Mouse (Mus musculus): Measurements from ENCODE around the gene Rnf41. TPM values are rescaled to one million over a fixed set of nuclear protein-coding genes. Genes with fewer than 3 reads are reported as not detected.
A peak's percentile ranks its signal among the peaks of the same experiment; 100 is the strongest.

Rnf41 gene
- polyA plus RNA-seq, 1 experiment from 2014 or later: 35.2 TPM

GRCm38 (mm10) chr10:128441324-128442119, 30.1 kb downstream of the Rnf41 start:
- 86% methylated on average over 10 of the region's 10 CpGs for WGBS
- ATAC-seq (ENCODE audit: low read depth): no peak

GRCm38 (mm10) chr10:128442718-128443117, 31.3 kb downstream of the Rnf41 start:
- H3K4me1 ChIP-seq (ENCODE audit: control insufficient read depth, insufficient read depth, low read length): no peaks in the 10 kb centered on the region
- ATAC-seq (ENCODE audit: low read depth) (no peak), DNase-seq (ENCODE audit: low spot score) (peak; percentile 50)
- H3K4me3 ChIP-seq (ENCODE audit: low read depth, low read length): no peak overlapping the region
- H3K9ac ChIP-seq (ENCODE audit: low read depth, low read length): no peak overlapping the region
- no peak overlapping the region for H3K4me2 ChIP-seq (ENCODE audit: low read depth, low read length)
- WGBS: 75% methylated on average over 1 of the region's 1 CpGs
- H3K27ac ChIP-seq (replicated peaks; ENCODE audit: low read depth, low read length): no peak overlapping the region
- H3K27me3 ChIP-seq (replicated peaks; ENCODE audit: control insufficient read depth, insufficient read depth, low read length): no peaks in the 10 kb centered on the region
- peaks cover 45% of the 10 kb centered on the region for H3K36me3 ChIP-seq (ENCODE audit: control insufficient read depth, insufficient read depth, low read length)
- H3K9me3 ChIP-seq (ENCODE audit: control insufficient read depth, low read length): no peaks in the 10 kb centered on the region

More at GRCm38 (mm10) chr10:128441324-128442119, 30.1 kb downstream of the Rnf41 start:
- H3K27me3 ChIP-seq (replicated peaks; ENCODE audit: control insufficient read depth, insufficient read depth, low read length): no peaks in the 10 kb centered on the region
- no peak for DNase-seq (ENCODE audit: low spot score)
- peaks cover 57% of the 10 kb centered on the region for H3K36me3 ChIP-seq (ENCODE audit: control insufficient read depth, insufficient read depth, low read length)
- H3K4me2 ChIP-seq (ENCODE audit: low read depth, low read length): no peak overlapping the region
- no peaks in the 10 kb centered on the region for H3K9me3 ChIP-seq (ENCODE audit: control insufficient read depth, low read length)
- H3K9ac ChIP-seq (ENCODE audit: low read depth, low read length): no peak overlapping the region
- H3K27ac ChIP-seq (replicated peaks; ENCODE audit: low read depth, low read length): no peak overlapping the region
- H3K4me1 ChIP-seq (ENCODE audit: control insufficient read depth, insufficient read depth, low read length): no peaks in the 10 kb centered on the region
- no peak overlapping the region for H3K4me3 ChIP-seq (ENCODE audit: low read depth, low read length)

GRCm38 (mm10) chr10:128444354-128444753, 32.9 kb downstream of the Rnf41 start:
- DNase-seq (ENCODE audit: low spot score) (no peak), ATAC-seq (ENCODE audit: low read depth) (no peak)
- no peaks in the 10 kb centered on the region for H3K9me3 ChIP-seq (ENCODE audit: control insufficient read depth, low read length)
- H3K9ac ChIP-seq (ENCODE audit: low read depth, low read length): no peak overlapping the region
- H3K4me3 ChIP-seq (ENCODE audit: low read depth, low read length): no peak overlapping the region
- 61% methylated on average over 6 of the region's 6 CpGs for WGBS
- no peak overlapping the region for H3K27ac ChIP-seq (replicated peaks; ENCODE audit: low read depth, low read length)
- no peak overlapping the region for H3K4me2 ChIP-seq (ENCODE audit: low read depth, low read length)
- peaks cover 29% of the 10 kb centered on the region for H3K36me3 ChIP-seq (ENCODE audit: control insufficient read depth, insufficient read depth, low read length)
- no peaks in the 10 kb centered on the region for H3K4me1 ChIP-seq (ENCODE audit: control insufficient read depth, insufficient read depth, low read length)
- H3K27me3 ChIP-seq (replicated peaks; ENCODE audit: control insufficient read depth, insufficient read depth, low read length): no peaks in the 10 kb centered on the region

- no peak for ATAC-seq (ENCODE audit: low read depth)
- WGBS: 88% methylated on average over 4 of the region's 4 CpGs
- H3K27ac ChIP-seq (replicated peaks; ENCODE audit: low read depth, low read length): no peak overlapping the region
These were observed 34.0 kb downstream of the Rnf41 start for GRCm38 (mm10) chr10:128445407-128445806.

GRCm38 (mm10) chr10:128451014-128451413, 39.6 kb downstream of the Rnf41 start:
- H3K36me3 ChIP-seq (ENCODE audit: control insufficient read depth, insufficient read depth, low read length): no peaks in the 10 kb centered on the region
- no peaks in the 10 kb centered on the region for H3K4me1 ChIP-seq (ENCODE audit: control insufficient read depth, insufficient read depth, low read length)
- ATAC-seq (ENCODE audit: low read depth) (no peak), DNase-seq (ENCODE audit: low spot score) (no peak)
- H3K9ac ChIP-seq (ENCODE audit: low read depth, low read length): no peak overlapping the region
- H3K4me3 ChIP-seq (ENCODE audit: low read depth, low read length): no peak overlapping the region
- H3K27me3 ChIP-seq (replicated peaks; ENCODE audit: control insufficient read depth, insufficient read depth, low read length): no peaks in the 10 kb centered on the region
- 77% methylated on average over 6 of the region's 6 CpGs for WGBS
- no peak overlapping the region for H3K27ac ChIP-seq (replicated peaks; ENCODE audit: low read depth, low read length)
- H3K9me3 ChIP-seq (ENCODE audit: control insufficient read depth, low read length): no peaks in the 10 kb centered on the region
- H3K4me2 ChIP-seq (ENCODE audit: low read depth, low read length): no peak overlapping the region

More at GRCm38 (mm10) chr10:128445407-128445806, 34.0 kb downstream of the Rnf41 start:
- Histone ChIP-seq H3K4me1 (ENCODE audit: control insufficient read depth, insufficient read depth, low read length) (no peaks in the 10 kb centered on the region), H3K9me3 (ENCODE audit: control insufficient read depth, low read length) (no peaks in the 10 kb centered on the region), H3K36me3 (ENCODE audit: control insufficient read depth, insufficient read depth, low read length) (peaks cover 18% of the 10 kb centered on the region), H3K4me2 (ENCODE audit: low read depth, low read length) (no peak overlapping the region), H3K27me3 (replicated peaks; ENCODE audit: control insufficient read depth, insufficient read depth, low read length) (no peaks in the 10 kb centered on the region), H3K4me3 (ENCODE audit: low read depth, low read length) (no peak overlapping the region), H3K9ac (ENCODE audit: low read depth, low read length) (no peak overlapping the region)
- no peak for DNase-seq (ENCODE audit: low spot score)

GRCm38 (mm10) chr10:128454471-128454870, 43.0 kb downstream of the Rnf41 start:
- ATAC-seq (ENCODE audit: low read depth): no peak

GRCm38 (mm10) chr10:128455280-128455679, 43.8 kb downstream of the Rnf41 start:
- Histone ChIP-seq H3K27me3 (replicated peaks; ENCODE audit: control insufficient read depth, insufficient read depth, low read length) (no peaks in the 10 kb centered on the region), H3K4me2 (ENCODE audit: low read depth, low read length) (peak overlapping the region; percentile 42), H3K4me1 (ENCODE audit: control insufficient read depth, insufficient read depth, low read length) (peaks cover 2% of the 10 kb centered on the region; the same call in 1 of the 2 replicates), H3K9me3 (ENCODE audit: control insufficient read depth, low read length) (no peaks in the 10 kb centered on the region), H3K27ac (replicated peaks; ENCODE audit: low read depth, low read length) (no peak overlapping the region), H3K36me3 (ENCODE audit: control insufficient read depth, insufficient read depth, low read length) (no peaks in the 10 kb centered on the region), H3K4me3 (ENCODE audit: low read depth, low read length) (peak overlapping the region; percentile 18), H3K9ac (ENCODE audit: low read depth, low read length) (peak overlapping the region; percentile 38; the same call in 1 of the 2 replicates)
- 6% methylated on average over 6 of the region's 6 CpGs for WGBS
- ATAC-seq (ENCODE audit: low read depth) (no peak), DNase-seq (ENCODE audit: low spot score) (peak; percentile 94)

More at GRCm38 (mm10) chr10:128454471-128454870, 43.0 kb downstream of the Rnf41 start:
- WGBS: 68% methylated on average over 3 of the region's 3 CpGs
- no peaks in the 10 kb centered on the region for H3K27me3 ChIP-seq (replicated peaks; ENCODE audit: control insufficient read depth, insufficient read depth, low read length)
- H3K4me1 ChIP-seq (ENCODE audit: control insufficient read depth, insufficient read depth, low read length): no peaks in the 10 kb centered on the region
- H3K27ac ChIP-seq (replicated peaks; ENCODE audit: low read depth, low read length): no peak overlapping the region
- no peaks in the 10 kb centered on the region for H3K36me3 ChIP-seq (ENCODE audit: control insufficient read depth, insufficient read depth, low read length)
- H3K9me3 ChIP-seq (ENCODE audit: control insufficient read depth, low read length): no peaks in the 10 kb centered on the region
- no peak overlapping the region for H3K4me2 ChIP-seq (ENCODE audit: low read depth, low read length)
- DNase-seq (ENCODE audit: low spot score): no peak
- H3K9ac ChIP-seq (ENCODE audit: low read depth, low read length): no peak overlapping the region
- no peak overlapping the region for H3K4me3 ChIP-seq (ENCODE audit: low read depth, low read length)

- WGBS: 83% methylated on average over 6 of the region's 6 CpGs
- no peak overlapping the region for H3K9ac ChIP-seq (ENCODE audit: low read depth, low read length)
- H3K27me3 ChIP-seq (replicated peaks; ENCODE audit: control insufficient read depth, insufficient read depth, low read length): no peaks in the 10 kb centered on the region
- no peaks in the 10 kb centered on the region for H3K9me3 ChIP-seq (ENCODE audit: control insufficient read depth, low read length)
- H3K4me2 ChIP-seq (ENCODE audit: low read depth, low read length): no peak overlapping the region
- H3K36me3 ChIP-seq (ENCODE audit: control insufficient read depth, insufficient read depth, low read length): peaks cover 16% of the 10 kb centered on the region
- H3K4me3 ChIP-seq (ENCODE audit: low read depth, low read length): peak overlapping the region; percentile 92; the same call in 1 of the 2 replicates
- H3K4me1 ChIP-seq (ENCODE audit: control insufficient read depth, insufficient read depth, low read length): peaks cover 9% of the 10 kb centered on the region
- H3K27ac ChIP-seq (replicated peaks; ENCODE audit: low read depth, low read length): no peak overlapping the region
- no peak for DNase-seq (ENCODE audit: low spot score)
- ATAC-seq (ENCODE audit: low read depth): no peak
These were observed 46.2 kb downstream of the Rnf41 start for GRCm38 (mm10) chr10:128457676-128458075.

GRCm38 (mm10) chr10:128458348-128458718, 46.9 kb downstream of the Rnf41 start:
- Histone ChIP-seq H3K9me3 (ENCODE audit: control insufficient read depth, low read length) (no peaks in the 10 kb centered on the region), H3K4me1 (ENCODE audit: control insufficient read depth, insufficient read depth, low read length) (peaks cover 9% of the 10 kb centered on the region), H3K27me3 (replicated peaks; ENCODE audit: control insufficient read depth, insufficient read depth, low read length) (no peaks in the 10 kb centered on the region), H3K4me2 (ENCODE audit: low read depth, low read length) (peak overlapping the region; percentile 80), H3K4me3 (ENCODE audit: low read depth, low read length) (peak overlapping the region; percentile 92), H3K36me3 (ENCODE audit: control insufficient read depth, insufficient read depth, low read length) (peaks cover 23% of the 10 kb centered on the region), H3K9ac (ENCODE audit: low read depth, low read length) (peak overlapping the region; percentile 95), H3K27ac (replicated peaks; ENCODE audit: low read depth, low read length) (peak overlapping the region; percentile 95)
- WGBS: under 1% methylated on average over 29 of the region's 29 CpGs
- DNase-seq (ENCODE audit: low spot score) (peak; percentile 83), ATAC-seq (ENCODE audit: low read depth) (peak; percentile 62)

Measured in embryonic facial prominence, embryonic 14.5 days (tissue).